Mouse (Mus musculus) left cerebral cortex, postnatal 4 days (tissue): Measurements from ENCODE around the gene Agap1. TPM values are rescaled to one million over a fixed set of nuclear protein-coding genes. Genes with fewer than 3 reads are reported as not detected.

Experiments
- DNase-seq: peaks from one replicate; pipeline ENCODE4 v3.0.0-alpha.2; 2022
- intact Hi-C: fragments of 180-260 bp; cut with DNase I; formaldehyde crosslinking; loops from one replicate; pipeline ENCODE4 v1.15.1; 2025
- total RNA-seq, 2 experiments: library from RNA; stranded (reverse); gene quantifications; 2 replicates each; pipeline ENCODE4 v1.2.3; 2021

The Agap1 gene
- total RNA-seq, 2 experiments from 2014 or later, result 415 to 416 TPM

GRCm38 (mm10) chr1:89938884-89939595, 484.4 kb downstream of the Agap1 start:
- intact Hi-C loops, result no loop called here
- DNase-seq, result no peak

- intact Hi-C loops, result no loop called here
- no peak for DNase-seq
Measured at GRCm38 (mm10) chr1:89939596-89939960, 485.0 kb downstream of the Agap1 start.

GRCm38 (mm10) chr1:89939981-89940726, 485.5 kb downstream of the Agap1 start:
- peak; percentile 84 for DNase-seq
- intact Hi-C loops, result loop anchor here (5.0 kb wide), 1 partner anchor 273 kb away; no protein-coding TSS in a partner anchor

- intact Hi-C loops, result loop anchor here (5.0 kb wide), 1 partner anchor 274 kb away; no protein-coding TSS in a partner anchor
Measured at GRCm38 (mm10) chr1:89940961-89941524, 486.4 kb downstream of the Agap1 start.

GRCm38 (mm10) chr1:89941701-89942381, 487.2 kb downstream of the Agap1 start:
- no peak for DNase-seq
- intact Hi-C loops, result loop anchor here (5.0 kb wide), 1 partner anchor 275 kb away; no protein-coding TSS in a partner anchor

More at GRCm38 (mm10) chr1:89940961-89941524, 486.4 kb downstream of the Agap1 start:
- DNase-seq, result no peak

- intact Hi-C loops, result loop anchor here (5.0 kb wide), 1 partner anchor 275 kb away; no protein-coding TSS in a partner anchor
- DNase-seq, result no peak
Measured at GRCm38 (mm10) chr1:89942395-89942976, 487.9 kb downstream of the Agap1 start.

- intact Hi-C loops, result loop anchor here (5.0 kb wide), 1 partner anchor 276 kb away; no protein-coding TSS in a partner anchor
- peak; percentile 82 for DNase-seq
Measured at GRCm38 (mm10) chr1:89943202-89943601, 488.6 kb downstream of the Agap1 start.
